Mouse (Mus musculus) liver, embryonic 11.5 days (tissue): ENCODE results near the gene Lcor. TPM values are rescaled to one million over a fixed set of nuclear protein-coding genes. Genes with fewer than 3 reads are reported as not detected.

Experiments used
- ATAC-seq: fragments of 200-750 bp; cut with Nextera tagmentation; replicated peaks from 2 replicates; pipeline ENCODE4 v1.8.0; 2017; ENCODE audit warnings: moderate number of reproducible peaks, mild to moderate bottlenecking, moderate TSS enrichment, moderate library complexity; ENCODE audit not compliant: low FRiP score
- DNase-seq: peaks from one replicate; pipeline ENCODE4 v3.0.0-alpha.2; 2017; ENCODE audit warnings: low spot score
- H3K27ac ChIP-seq: fragments of 300-500 bp; sonication (generic); 2 replicates; pipeline ENCODE4 v1.5.1; 2014; ENCODE audit warnings: mild to moderate bottlenecking, low read depth, low read length, control low read depth
- H3K27me3 ChIP-seq: fragments of 300-500 bp; sonication (generic); replicated peaks from 2 replicates; pipeline ENCODE4 v1.6.1; 2014; ENCODE audit warnings: low read length, mixed read lengths; ENCODE audit not compliant: control insufficient read depth, insufficient read depth
- H3K36me3 ChIP-seq: fragments of 300-500 bp; sonication (generic); 2 replicates; pipeline ENCODE4 v1.6.1; 2014; ENCODE audit warnings: mild to moderate bottlenecking, low read length, moderate library complexity, mixed read lengths; ENCODE audit not compliant: control insufficient read depth, insufficient read depth
- H3K4me1 ChIP-seq: fragments of 300-500 bp; sonication (generic); replicated peaks from 2 replicates; pipeline ENCODE4 v1.6.1; 2014; ENCODE audit warnings: low read length, mixed read lengths; ENCODE audit not compliant: control insufficient read depth, insufficient read depth
- H3K4me2 ChIP-seq: fragments of 300-500 bp; sonication (generic); 2 replicates; pipeline ENCODE4 v1.6.1; 2014; ENCODE audit warnings: mild to moderate bottlenecking, control low read depth, moderate library complexity
- H3K4me3 ChIP-seq: fragments of 300-500 bp; sonication (generic); 2 replicates; pipeline ENCODE4 v1.5.1; 2014; ENCODE audit warnings: low read depth, low read length, control low read depth
- H3K9ac ChIP-seq: fragments of 300-500 bp; sonication (generic); 2 replicates; pipeline ENCODE4 v1.6.1; 2014; ENCODE audit warnings: low read depth, low read length, control low read depth
- H3K9me3 ChIP-seq: fragments of 300-500 bp; sonication (generic); 2 replicates; pipeline ENCODE4 v1.6.1; 2016; ENCODE audit warnings: low read length, inconsistent platforms, mixed read lengths; ENCODE audit not compliant: control insufficient read depth
- WGBS: fragments of 180-500 bp; shearing (Covaris S2); extraction: QIAGEN DNeasy Blood & Tissue Kit; methylation state at CpG from one replicate; pipeline ENCODE4 v1.1.7; 2014; 5-methylcytosine and 5-hydroxymethylcytosine counted together
- polyA plus RNA-seq: library from polyadenylated mRNA; unstranded; fragments of >200 nt; fragmentation: Nextera tagmentation; extraction: Ambion mirVana; gene quantifications from 2 replicates; pipeline ENCODE4 v1.2.1, GENCODE M21; 2014

Gene Lcor
- polyA plus RNA-seq, 1 experiment from 2014 or later: 10.4 TPM

- ATAC-seq (no peak), DNase-seq (no peak)
- Histone ChIP-seq H3K27ac (no peak overlapping the region), H3K4me2 (no peak overlapping the region), H3K4me1 (peaks cover 6% of the 10 kb centered on the region), H3K36me3 (no peaks in the 10 kb centered on the region), H3K4me3 (no peak overlapping the region), H3K9ac (no peak overlapping the region), H3K27me3 (no peaks in the 10 kb centered on the region), H3K9me3 (no peaks in the 10 kb centered on the region)
- WGBS: 74% methylated on average over 5 of the region's 5 CpGs
Measured at GRCm38 (mm10) chr19:41457181-41457580, 25.3 kb upstream of the Lcor start.

DNA sequence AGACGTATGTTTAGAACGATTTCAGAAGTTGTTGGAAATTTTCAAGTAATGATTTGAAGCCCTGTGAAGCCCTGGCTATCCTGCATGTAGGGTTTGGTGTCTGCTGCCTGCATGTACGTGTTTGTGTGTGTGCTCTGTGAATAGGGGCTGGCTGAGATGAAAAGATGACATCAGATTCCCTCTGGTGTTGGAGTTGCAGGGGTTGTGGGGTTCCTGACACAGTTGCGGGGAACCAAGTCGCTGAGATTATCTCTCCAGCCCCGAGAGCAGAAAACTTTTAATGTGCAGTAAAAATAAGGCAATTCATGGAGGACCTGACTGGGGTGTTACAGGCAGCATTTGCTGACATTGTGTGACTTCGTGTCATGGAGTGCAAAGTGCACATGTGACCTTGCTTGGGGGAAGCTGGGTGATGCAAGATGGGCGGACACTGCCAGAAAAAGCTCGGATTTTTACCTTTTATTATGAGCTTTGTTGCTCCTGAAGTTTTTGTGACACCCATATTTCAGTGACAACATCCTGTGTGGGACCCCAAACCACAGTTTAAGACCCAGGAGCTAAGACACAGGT, 20.2 kb upstream of the Lcor start:
- peak; percentile 26 for DNase-seq
- H3K36me3 ChIP-seq: no peaks in the 10 kb centered on the region
- no peak overlapping the region for H3K4me2 ChIP-seq
- no peak overlapping the region for H3K4me3 ChIP-seq
- 75% methylated on average over 9 of the region's 9 CpGs for WGBS
- no peak for ATAC-seq
- no peak overlapping the region for H3K9ac ChIP-seq
- H3K27me3 ChIP-seq: no peaks in the 10 kb centered on the region
- no peaks in the 10 kb centered on the region for H3K9me3 ChIP-seq
- no peak overlapping the region for H3K27ac ChIP-seq
- no peaks in the 10 kb centered on the region for H3K4me1 ChIP-seq

- WGBS: 87% methylated on average over 5 of the region's 5 CpGs
- Histone ChIP-seq H3K9ac (no peak overlapping the region), H3K4me3 (no peak overlapping the region), H3K4me2 (no peak overlapping the region), H3K27ac (no peak overlapping the region), H3K27me3 (no peaks in the 10 kb centered on the region), H3K4me1 (no peaks in the 10 kb centered on the region), H3K36me3 (no peaks in the 10 kb centered on the region), H3K9me3 (no peaks in the 10 kb centered on the region)
- ATAC-seq: no peak
- DNase-seq: no peak
Measured at GRCm38 (mm10) chr19:41463841-41464240, 18.6 kb upstream of the Lcor start.

DNA sequence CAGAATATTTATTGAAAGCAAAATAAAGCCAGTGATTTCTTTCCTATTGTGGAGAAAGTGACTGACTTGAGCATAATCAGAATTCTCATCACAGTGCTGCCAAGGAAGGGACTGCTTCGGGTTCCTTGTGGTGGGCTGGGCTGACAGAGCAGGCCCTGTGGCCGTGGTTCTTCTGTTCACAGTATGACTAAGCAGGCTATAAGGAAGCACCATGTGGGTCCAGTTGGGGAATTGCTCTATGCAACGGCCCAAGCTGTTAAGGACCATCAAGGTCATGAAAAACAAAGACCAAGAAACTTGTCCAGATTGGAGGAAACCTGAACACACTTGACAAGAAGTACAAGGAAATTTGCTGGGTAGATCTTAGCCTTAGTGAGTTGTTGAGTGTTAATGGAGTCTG, 16.0 kb upstream of the Lcor start:
- Histone ChIP-seq H3K9ac (no peak overlapping the region), H3K27ac (no peak overlapping the region), H3K36me3 (no peaks in the 10 kb centered on the region), H3K4me2 (no peak overlapping the region), H3K27me3 (no peaks in the 10 kb centered on the region), H3K4me3 (no peak overlapping the region), H3K9me3 (no peaks in the 10 kb centered on the region), H3K4me1 (no peaks in the 10 kb centered on the region)
- ATAC-seq: no peak
- 78% methylated on average over 3 of the region's 3 CpGs for WGBS
- peak; percentile 21 for DNase-seq

DNA sequence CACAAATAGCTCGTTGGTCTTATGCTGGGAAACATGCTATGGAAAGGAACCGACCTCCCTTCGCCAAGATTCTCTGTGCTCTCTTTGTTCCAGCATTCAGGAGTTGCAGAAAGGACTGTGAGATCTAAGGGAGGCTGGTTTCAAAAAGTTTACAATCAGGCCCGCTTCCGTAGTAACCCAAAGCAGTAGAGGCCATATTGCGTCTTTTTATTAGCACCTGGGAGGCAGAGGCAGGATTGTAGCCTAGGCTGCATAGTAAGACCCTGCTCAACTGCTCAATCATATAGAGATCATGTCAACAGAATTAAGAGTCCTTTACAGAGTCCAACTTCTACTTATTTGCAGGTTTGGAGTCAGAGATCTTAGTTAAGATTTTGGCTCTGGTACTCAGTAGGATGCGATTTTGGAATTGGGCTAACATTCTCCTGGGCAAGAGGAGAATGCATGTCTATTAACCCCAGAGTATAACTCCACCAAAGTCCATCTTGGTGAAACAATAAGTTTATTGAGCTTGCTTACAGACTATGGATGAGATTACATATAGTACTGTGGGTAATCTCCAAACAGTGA, 8.8 kb upstream of the Lcor start:
- H3K4me1 ChIP-seq: 0 out of 2 replicates have a peak, but pooled peaks cover 2% of the 10 kb centered on the region
- 92% methylated on average over 7 of the region's 7 CpGs for WGBS
- no peak overlapping the region for H3K4me3 ChIP-seq
- DNase-seq (no peak), ATAC-seq (no peak)
- no peaks in the 10 kb centered on the region for H3K9me3 ChIP-seq
- no peak overlapping the region for H3K27ac ChIP-seq
- H3K27me3 ChIP-seq: no peaks in the 10 kb centered on the region
- no peak overlapping the region for H3K9ac ChIP-seq
- H3K4me2 ChIP-seq: no peak overlapping the region
- no peaks in the 10 kb centered on the region for H3K36me3 ChIP-seq

DNA sequence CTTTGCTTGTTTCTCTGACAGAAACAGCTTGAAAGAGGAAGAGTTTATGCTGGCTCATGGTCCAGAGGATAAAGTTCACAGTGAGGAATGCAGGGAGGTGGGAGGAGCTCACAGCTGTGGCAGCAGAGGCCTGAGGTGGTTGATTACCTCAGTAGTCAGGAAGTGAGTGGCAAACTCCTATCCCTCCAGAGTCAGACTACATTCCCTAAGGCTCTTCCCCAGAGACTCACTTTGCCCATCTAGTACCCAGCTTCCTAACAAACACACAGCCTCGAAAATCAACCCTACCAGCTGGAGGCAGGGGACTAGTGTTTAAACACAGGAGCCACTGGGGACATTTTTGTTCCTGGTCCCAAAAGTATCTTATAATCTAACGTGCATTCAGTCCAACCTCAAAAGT, 7.5 kb upstream of the Lcor start:
- ATAC-seq: no peak
- H3K4me2 ChIP-seq: no peak overlapping the region

GRCm38 (mm10) chr19:41476530-41477249, 5.7 kb upstream of the Lcor start:
- Histone ChIP-seq H3K36me3 (no peaks in the 10 kb centered on the region), H3K9me3 (no peaks in the 10 kb centered on the region), H3K27ac (no peak overlapping the region), H3K4me1 (peaks cover 5% of the 10 kb centered on the region; the same call in 1 of the 2 replicates), H3K27me3 (no peaks in the 10 kb centered on the region), H3K9ac (no peak overlapping the region), H3K4me2 (no peak overlapping the region), H3K4me3 (no peak overlapping the region)
- DNase-seq: no peak
- ATAC-seq: no peak
- WGBS: 85% methylated on average over 3 of the region's 3 CpGs

More for the DNA sequence above, 7.5 kb upstream of the Lcor start:
- Histone ChIP-seq H3K36me3 (no peaks in the 10 kb centered on the region), H3K27me3 (no peaks in the 10 kb centered on the region), H3K4me1 (0 out of 2 replicates have a peak, but pooled peaks cover 2% of the 10 kb centered on the region), H3K9ac (no peak overlapping the region), H3K27ac (no peak overlapping the region), H3K4me3 (no peak overlapping the region), H3K9me3 (no peaks in the 10 kb centered on the region)
- 57% methylated on average over 2 of the region's 2 CpGs for WGBS
- no peak for DNase-seq

DNA sequence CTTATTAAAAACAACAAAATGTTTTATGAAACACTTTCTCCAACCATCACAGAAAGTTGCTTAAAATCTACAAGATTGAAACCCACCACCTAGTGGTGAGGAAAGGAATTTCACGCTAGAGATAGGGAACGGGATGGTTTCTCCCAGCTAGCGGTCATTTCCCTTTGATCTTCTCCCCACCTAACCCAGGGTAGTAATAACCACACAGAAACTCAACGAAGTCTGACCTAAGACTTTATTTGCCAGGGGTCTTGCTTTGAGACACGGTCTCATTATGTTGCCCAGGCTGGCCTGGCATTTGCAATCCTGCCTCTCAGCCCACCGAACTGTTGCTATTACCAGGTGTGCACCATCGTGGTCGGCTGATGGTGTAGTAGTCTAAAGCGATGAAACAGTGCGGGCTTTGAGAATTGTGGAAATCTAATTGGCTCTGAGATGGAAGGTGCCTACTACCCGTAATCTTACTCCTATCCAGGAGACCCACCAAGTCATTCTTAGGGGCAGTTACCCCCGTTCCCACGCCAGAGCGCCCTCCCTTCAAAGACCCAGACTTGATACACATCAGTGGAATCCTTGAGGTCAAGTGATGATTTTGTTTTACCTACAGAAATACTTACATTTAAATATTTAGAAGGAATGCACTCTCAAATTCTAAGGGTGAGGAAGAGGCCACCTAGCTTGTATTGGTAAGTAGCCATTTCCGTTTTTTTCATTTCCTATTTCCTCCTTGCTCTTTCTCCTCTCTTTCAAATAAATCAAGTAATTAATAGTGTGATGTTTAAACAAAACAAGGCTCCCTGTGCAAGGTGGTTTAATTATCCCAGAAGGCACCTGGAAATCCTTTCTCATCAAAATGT, 1.2 kb upstream of the Lcor start:
- H3K27ac ChIP-seq: peak overlapping the region; percentile 96
- H3K4me3 ChIP-seq: peak overlapping the region; percentile 99
- H3K9me3 ChIP-seq: no peaks in the 10 kb centered on the region
- peak overlapping the region; percentile 53 for H3K9ac ChIP-seq
- no peaks in the 10 kb centered on the region for H3K36me3 ChIP-seq
- peaks cover 13% of the 10 kb centered on the region for H3K4me1 ChIP-seq
- peak overlapping the region; percentile 98 for H3K4me2 ChIP-seq
- DNase-seq (peak; percentile 49), ATAC-seq (no peak)
- 9% methylated on average over 15 of the region's 15 CpGs for WGBS
- no peaks in the 10 kb centered on the region for H3K27me3 ChIP-seq
